Mouse (Mus musculus): ENCODE results near the gene Tyw1. TPM values are rescaled to one million over a fixed set of nuclear protein-coding genes. Genes with fewer than 3 reads are reported as not detected.
A peak's percentile ranks its signal among the peaks of the same experiment; 100 is the strongest.
"Not testable (repeated sequence)": the region's sequence is repeated elsewhere in the genome, so short reads cannot be mapped to it uniquely, and the experiment has no call there.

Gene Tyw1
- 10 to 100 TPM; 30.4 to 35.1 (median 33.9) TPM for polyA plus RNA-seq (2017; shearing (Covaris generic))

DNA sequence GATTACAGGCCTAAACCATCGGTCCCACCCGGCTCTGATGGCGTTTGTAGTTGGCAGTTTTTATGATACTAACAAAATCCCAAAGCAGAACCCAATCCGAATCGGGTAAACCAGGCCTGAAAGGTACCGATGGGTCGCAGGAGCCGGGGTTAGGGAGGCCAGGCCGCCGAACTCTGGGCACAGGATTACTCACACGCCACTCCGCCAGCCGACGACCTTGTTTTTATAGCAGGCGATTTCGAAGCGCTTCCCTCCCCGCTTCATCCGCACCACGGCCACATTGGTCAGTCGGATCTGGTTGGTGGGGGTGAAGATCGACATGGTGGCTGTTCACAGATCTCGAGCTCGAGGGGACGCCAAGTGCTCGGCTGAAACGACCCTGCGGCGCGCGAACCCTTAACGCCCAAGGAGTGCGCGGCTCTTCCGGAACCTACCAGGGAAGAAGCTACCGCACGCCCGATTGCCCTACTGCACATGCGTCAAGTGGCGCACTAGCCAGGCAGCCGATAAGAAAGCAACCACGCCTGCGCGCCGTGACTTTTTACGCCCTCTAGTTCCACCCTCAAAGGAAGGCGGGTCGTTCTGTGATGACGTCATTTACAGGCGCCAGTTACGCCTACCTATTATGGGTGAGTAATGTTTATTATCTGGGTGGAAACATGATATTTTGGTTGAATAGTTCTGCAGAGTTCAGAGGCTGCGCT, at the start of gene Tyw1, which contains the start of gene Sbds:
Gene Tyw1, plus strand, starts transcription at position 603 of the 704 bp plus-strand sequence.
Gene Sbds, minus strand, starts transcription at position 514 of the 704 bp plus-strand sequence.
- ATAC-seq: peak; percentile 76

DNA sequence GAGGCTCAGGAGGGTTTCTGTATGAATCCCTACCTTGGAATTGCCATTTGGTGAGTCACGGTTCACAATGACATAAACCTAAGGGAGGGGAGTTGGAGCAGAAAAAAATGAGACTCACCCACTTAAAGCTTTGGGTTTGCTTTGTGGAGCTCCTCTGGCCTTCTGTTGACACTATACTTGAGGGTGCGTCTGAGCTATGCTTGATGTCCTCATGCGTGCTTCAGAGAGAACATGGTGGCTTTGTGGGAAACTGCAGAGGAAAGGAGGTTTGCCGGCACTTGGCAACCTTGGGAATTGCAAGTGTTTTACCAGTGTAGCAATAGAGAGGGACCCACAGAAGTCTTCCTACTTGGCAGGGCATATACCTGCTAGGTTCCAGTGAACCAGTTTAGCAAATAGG, 48.1 kb upstream of the Tyw1 start:
- ATAC-seq: no peak

DNA sequence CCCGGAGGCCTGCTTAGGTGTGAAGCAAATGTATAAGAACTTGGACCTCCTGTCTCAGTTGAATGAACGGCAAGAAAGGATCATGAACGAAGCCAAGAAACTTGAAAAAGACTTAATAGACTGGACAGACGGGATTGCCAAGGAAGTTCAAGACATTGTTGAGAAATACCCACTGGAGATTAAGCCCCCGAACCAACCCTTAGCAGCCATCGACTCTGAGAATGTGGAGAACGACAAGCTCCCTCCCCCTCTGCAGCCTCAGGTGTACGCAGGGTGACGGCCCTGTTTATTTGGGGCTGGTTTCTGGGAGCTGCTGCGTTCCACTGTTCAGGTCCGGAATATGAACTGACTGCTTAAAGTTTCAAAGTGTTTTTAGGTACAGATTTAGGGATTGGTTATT, 42.5 kb upstream of the Tyw1 start:
- no peak for ATAC-seq

DNA sequence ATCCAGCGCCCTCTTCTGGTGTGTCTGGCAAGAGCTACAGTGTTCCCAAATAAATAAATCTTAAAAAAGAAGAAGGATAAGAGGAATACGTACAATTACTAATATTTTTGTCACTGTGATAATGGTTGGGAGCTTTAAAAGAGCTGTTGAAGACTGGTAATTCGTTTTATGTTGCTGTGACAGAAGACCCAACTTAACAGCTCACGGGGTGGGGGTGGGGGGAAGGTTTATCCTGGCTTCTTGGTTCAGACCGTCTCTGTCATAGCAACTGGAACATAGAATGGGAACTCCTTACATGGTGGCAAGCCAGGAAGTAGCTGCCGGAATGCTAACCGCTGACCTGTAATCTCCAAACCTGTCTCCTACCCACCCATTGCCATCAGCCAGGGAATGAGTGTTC, 38.6 kb upstream of the Tyw1 start, which contains the start of gene Tmem248:
Gene Tmem248, plus strand, starts transcription at position 301 of the 400 bp plus-strand sequence.
- no peak for ATAC-seq

DNA sequence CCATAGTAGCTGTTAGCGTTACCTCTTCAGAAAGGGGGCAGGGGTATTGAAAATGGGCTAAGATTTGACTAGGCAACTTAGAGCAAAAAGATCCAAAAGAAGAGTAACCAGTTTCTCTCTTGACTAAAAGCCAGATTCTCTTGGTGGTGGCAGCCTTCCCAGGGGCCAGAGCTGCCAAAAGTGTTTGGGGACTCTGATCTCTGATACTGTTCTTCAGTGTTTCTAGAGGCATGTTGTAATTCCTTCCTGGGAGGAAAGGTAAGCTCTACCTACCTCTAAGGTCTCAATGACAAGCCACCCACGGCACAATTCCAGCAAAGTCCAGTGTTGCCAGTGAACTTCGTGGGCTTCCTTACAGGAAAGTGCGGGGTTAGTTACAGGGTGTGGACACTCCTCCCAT, 38.0 kb upstream of the Tyw1 start:
- ATAC-seq: no peak

DNA sequence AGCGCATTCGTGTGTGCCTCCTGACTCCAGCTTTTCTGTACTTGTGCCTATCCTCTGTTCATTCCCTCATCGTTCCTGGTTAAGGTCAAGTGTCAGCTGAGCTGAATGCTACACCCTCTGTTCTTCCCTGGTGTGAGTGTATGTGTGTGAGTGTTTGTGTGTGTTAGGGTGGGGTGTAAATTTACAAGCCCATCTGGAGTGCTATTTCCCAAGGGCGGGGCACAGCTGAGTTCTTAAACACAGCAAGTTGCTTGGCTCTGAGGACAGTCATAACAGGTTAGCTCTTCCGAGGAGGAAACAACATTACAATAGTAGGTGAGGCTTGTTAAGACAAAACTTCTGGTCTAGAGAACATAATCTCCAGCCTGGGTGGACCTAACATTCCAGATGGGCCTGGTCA, 37.1 kb upstream of the Tyw1 start:
- ATAC-seq: no peak

DNA sequence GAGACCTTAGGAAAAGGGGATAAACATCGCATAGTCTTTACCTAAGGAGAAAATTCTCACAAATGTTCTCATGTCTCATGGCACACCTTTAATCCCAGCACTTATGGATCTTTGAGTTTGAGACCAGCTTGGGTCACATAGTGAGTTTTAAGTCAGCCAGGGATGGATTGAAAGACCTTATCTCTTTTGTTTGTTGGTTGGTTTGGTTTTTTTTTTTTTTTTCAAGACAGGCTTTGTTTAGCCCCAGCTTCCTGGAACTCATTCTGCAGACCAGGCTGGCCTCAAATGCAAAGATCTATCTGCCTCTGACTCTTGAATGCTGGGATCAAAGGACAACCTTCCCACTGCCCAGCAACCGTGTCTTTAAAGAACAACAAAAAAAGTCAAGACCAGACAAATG, 34.1 kb upstream of the Tyw1 start:
- ATAC-seq: no peak

DNA sequence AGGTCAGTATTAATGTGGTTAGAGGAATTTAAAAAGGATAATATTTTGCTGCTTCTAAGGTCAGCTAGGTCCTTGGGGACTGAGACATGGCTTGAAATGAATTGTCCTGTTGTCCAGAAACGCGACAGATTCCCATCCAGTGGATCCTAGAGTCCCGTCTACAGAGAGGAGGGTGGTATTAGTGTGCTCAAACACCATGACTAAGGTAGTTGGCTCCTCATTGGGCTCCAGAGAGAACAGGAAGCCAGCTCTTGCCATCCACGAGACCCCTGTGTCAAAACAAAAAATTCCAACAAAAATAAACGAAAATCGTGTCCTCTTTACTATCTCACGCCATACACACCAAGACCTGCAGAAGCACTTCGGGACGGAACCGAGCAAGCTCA, 33.7 kb upstream of the Tyw1 start:
- peak; percentile 32 for ATAC-seq

DNA sequence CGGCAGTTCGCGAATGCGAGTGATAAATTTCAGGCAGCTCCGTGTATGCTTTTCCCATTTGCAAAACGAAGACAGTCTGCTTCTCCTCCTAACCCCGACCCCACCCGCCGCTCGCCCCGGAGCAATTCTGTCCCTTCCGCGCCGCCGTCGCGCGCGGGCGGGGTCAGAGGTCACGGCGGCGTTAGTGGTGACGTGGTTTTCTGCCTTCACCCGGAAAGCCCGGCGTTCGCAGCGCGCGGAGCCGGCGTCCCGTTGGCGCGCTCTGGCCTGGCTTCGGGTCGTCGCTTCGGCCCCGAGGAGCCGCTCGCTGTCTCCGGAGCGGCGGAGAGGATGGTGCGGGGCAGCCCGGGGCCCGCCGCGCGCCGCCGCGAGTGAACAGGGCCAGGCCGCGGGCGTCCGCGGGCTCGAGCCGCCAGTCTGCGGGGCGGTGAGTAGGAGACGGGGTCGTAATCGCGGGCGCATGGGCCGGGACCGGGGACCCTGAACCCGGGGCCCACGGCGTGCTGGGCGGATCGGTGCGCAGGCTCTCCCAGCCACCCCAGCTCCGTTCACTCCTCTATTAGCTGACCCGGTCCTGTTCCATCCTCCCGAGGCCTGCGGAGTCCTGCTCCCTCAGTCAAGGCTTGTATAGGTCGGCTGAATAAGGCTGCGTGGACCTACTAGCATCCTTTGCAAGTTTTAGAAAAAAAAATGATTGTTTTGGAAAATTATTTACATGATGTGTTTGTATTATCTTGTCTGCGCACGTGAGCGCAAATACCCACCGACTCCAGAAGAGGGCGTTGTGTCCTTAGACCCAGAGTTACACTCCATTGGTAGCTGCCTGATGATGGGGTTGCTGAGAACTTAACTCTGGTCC, 33.0 kb upstream of the Tyw1 start:
- peak; percentile 88 for ATAC-seq

DNA sequence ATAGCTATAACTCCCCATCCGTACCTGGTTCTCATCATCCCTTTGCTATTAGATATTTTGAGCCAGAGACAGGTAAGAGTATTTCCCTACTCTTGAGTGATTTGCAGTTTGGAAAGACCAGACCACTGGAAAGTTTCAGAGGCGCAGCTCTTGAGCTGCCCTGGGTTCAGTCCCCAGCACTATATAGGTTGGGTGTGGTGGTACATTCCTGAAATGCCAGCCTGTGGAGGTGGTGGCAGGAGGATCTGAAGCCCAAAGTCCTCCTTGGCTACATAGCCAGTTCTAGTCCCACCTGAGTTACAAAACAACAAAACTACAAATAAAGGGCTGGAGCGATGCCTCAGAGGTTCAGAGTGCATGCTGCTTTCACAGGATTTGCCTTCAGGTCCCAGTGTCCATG, 28.6 kb upstream of the Tyw1 start:
- ATAC-seq: no peak

DNA sequence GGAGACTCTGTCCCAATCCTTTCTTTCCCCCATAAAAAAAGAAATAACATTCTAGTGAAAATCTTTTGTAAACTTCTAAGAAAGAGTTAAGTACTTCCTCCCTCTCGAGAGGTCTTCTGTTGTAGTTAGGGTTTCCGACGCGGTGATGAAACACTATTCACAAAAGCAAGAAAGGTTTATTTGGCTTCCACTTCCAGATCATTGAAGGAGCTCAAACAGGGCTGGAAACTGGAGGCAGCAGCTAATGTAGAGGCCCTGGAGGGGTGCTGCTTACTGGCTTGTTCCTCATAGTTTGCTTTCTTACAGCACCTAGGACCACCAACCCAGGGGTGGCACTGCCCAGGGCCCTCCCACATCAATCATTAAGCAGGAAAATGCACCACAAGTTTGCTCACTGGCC, 27.3 kb upstream of the Tyw1 start:
- ATAC-seq: no peak

DNA sequence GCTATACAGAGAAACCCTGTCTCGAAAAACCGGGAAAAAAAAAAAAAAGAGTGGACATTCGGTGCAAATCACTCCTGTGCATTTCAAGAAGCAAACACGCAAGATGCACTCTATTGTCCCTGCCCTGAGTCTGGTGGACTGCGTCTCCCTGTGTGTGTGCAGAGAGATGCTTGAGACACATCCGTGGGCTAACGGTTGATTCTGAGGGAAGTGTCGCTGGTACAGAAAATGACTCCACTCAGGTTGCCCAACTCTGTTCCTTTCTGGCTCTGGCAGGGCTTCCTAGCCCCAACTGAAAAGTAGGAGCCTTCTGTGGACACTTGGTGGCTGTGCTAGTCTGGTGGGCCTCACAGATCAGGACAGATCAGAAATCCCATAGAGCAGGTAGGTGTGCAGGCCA, 19.1 kb upstream of the Tyw1 start:
- no peak for ATAC-seq

DNA sequence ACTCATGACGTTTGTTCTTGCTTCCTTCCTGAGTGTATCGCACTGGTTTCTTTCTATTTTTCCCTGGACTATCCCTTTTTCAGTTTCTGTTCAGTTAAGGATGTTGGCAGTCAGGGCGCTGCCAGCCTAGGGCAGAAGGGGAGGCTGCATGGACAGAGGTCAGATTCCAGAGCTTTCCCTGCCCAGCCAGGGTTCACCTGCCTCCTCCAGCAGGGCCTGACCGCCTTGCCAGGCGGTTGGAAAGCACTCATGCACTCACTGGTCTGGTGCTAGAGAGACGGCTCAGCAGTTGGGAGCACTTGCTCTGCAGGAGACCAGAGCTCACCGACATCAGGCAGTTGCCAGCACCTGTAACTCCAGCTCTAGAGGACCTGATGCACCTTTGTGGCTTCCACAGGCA, 16.2 kb upstream of the Tyw1 start:
- no peak for ATAC-seq

DNA sequence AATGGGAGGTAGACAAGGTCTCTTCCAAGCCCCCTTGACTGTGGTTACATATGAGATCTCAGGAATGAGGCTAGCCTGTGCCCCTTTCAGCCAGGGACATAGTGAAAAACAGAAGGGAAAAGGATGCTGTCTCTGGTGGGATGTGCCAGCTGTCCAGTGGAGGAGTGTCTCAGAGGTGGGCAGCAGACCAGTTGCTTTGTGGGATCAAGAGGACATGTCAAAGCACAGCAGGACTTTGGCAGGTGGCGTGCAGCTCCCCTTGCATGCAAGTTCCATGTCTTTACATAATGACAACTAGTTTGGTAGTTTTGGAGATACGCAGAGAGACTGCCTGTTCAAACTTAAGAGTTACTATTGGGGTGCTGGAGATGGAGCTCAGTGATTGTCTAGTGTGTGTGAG, 15.6 kb upstream of the Tyw1 start:
- ATAC-seq: no peak

DNA sequence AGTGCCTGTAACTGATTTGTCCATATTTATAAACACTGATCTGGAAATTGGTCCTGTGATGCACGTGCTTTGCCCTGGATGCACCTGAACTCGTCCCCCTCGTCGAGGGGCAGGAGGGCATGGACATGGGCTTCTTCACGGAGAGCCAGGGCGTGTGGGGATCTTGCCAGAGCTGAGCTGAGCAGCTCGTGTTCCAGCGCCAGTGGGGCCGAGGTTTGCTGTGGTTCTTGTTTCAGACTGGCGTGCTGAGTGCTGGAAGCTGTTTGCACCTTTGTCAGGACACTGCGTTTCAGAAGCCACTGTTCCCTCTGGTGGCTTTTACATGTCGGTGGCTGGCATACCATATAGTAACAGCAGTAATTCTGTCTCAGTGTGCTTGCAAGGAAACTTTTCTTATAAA, 14.0 kb upstream of the Tyw1 start:
- ATAC-seq: no peak

DNA sequence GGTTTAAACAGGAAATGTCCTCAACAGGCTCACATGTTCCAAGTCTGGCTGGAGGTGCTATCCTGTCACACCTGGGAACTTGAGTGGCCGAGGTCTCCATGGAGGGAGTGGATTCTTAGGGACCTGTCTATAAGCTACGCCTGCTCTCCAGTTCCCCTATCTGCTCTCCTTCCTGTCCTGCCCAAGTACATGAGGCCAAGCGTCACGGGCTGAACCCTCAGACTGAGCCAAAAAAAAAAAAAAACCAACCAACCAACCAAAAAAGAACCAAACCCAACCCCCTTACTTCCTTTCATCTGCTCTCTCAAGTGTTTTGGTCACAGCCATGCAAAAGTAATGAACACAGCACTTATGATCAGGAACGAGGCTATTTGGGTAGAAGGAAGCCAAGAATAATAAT, 7.6 kb upstream of the Tyw1 start:
- no peak for ATAC-seq

DNA sequence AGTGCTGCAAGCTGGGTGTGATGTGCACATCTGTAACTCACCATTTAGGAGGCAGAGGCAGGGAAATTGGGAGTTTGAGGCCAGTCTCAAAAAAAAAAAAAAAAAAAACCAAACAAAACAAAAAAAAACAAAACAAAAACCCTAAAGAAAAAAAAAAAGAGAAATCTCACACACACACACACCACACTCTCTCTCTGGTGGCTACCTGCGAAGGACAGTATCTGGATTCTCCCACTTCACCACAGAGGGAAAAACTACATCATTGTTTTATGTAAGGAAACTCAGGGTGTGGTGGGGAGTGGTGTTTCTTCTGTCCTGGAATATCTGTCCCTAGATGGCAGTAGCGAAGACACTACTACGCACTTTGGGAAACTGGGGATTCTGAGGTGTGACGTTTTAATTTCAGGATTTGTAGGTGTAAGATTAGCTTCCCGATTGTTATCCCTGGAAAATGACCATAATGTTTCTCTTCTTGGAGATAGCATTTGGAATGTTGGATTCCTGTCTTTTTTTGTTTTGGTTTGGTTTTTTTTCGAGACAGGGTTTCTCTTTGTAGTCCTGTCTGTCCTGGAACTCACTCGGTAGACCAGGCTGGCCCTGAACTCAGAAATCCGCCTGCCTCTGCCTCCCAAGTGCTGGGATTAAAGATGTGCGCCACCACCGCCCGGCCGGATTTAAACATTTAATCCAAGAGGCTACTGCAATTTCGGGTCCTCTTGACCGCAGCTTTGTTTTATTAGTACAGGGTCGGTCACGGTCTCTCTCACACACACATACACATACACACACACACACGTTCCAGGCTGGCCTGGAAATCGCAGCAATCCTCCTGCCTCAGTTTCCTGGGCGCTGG, 1.0 kb upstream of the Tyw1 start:
- no peak for ATAC-seq

DNA sequence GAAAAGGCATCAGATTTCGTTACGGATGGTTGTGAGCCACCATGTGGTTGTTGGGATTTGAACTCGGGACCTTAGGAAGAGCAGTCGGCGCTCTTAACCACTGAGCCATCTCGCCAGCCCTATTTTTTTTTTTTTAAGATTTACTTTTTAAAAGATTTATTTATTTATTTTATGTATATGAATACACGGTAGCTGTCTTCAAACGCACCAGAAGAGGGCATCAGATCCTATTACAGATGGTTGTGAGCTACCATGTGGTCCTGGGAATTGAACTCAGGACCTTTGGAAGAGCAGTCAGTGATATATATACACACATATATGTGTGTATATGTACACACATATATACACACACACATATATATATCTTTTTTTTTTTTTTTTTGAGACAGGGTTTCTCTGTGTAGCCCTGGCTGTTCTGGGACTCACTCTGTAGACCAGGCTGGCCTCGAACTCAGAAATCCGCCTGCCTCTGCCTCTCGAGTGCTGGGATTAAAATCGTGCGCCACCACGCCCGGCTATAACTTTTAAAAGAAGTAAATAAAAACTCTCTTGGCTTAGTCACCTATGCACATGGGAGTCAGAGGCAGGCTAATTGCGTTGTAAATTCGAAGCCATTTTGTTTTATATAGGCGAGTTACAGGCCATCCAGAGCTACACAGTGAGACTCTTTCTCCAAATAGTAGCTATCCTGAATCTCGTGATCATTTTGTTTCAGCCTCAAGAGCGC, 543 bp downstream of the Tyw1 start:
- not testable (repeated sequence) for ATAC-seq

DNA sequence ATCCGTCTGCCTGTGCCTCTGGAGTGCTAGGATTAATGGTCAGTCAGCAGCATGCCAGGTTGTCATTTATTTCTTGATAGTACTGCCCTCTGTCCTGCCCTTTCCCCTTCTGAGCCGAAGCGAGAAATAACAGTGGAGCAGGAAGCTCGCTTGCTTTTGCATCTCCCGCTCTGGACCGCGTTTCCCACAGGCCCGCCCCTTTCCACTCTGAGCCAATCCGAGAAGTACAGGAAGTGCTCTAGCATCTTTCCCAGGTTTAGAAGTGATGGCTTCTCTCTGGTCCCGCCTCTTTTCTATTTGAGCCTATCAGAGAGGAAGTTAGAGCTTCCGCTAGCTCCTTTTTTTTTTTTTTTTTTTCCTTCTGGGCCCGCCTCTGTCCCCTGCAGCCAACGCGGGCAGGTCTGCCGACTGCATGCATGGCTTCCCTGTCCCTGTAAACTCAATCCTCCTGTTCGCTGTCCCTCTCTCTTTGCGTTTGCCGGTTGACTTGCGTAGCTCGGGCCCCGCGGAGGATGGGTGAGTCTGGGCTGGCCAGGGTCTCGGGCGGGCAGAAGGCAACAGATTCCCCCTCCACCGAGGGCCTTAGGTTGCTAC, 1.4 kb downstream of the Tyw1 start:
- ATAC-seq: peak; percentile 90

DNA sequence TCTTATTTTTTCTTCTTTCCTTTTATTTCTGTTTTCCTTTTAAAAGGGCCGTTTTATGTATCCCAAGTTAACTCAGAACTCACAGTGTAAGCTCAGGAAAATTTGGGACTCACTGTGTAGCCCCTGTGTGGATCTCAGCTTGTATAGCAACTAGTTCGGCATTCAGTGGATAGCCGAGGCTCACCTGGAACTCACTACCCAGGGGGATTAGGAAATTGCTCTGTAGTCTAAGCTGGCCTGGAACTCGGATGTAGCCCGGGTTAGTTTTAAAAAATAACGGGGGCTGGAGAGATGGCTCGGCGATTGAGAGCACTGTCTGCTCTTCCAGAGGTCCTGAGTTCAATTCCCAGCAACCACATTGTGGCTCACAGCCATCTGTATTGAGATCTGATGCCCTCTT, 1.9 kb downstream of the Tyw1 start:
- ATAC-seq: no peak

DNA sequence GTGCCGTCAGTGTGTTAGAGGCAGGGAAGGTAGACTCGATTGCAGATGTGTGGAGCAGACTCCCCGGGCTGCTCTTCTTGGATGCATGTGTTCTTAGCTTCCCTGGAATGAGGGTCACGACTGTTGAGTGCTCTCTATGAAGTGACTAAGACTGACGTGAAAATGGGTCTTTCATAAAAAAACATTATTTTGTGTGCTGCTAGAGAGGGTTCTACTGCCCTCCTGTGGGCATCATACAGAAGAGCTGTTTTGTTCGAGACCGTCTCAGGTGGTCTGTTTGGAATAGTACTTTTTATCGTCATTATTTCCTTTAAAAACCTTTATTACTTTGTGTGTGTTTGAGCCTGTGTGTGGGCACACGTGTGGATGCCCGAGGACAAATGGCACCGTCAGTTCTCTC, 8.0 kb downstream of the Tyw1 start:
- no peak for ATAC-seq

DNA sequence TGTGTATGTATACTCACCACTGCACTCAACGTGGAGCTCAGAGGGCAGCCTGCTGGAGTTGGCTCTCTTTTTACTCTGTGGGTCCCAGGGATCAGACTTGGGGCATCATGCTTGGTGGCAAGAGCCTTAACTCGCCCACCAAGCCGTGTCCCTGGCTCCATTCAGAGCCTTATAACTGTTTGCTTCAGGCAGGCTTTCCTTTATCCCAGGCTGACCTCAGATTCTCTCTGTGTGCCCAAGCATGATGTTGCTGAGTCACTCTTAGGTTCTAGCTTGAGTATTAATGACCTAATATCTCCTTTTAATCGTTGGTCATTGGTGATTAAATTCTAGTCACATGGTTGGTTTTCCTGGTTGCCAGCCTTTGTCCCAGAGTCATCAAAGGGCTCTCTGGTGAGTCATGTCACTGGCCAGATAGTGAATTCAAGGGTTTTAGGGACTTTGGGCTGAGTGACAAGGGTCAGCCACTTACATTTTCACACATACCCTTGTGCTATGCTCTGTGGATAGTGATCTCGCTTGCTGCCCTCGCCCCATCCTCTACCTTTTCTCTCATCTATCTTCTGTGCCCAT, 9.1 kb downstream of the Tyw1 start:
- ATAC-seq: no peak

Data from inflammation-experienced regulatory T-cells, adult 6 months (primary cell).